Mouse (Mus musculus) CH12.LX (cell line): ENCODE results near the gene Card11. TPM values are rescaled to one million over a fixed set of nuclear protein-coding genes. Genes with fewer than 3 reads are reported as not detected.

Source experiments
- DNase-seq: peaks from one replicate; pipeline ENCODE4 v3.0.0-alpha.2; 2013; ENCODE audit errors: extremely low read depth
- H3K27ac ChIP-seq: 2 replicates; pipeline ENCODE4 v1.5.1; 2012; ENCODE audit warnings: low read depth, mild to moderate bottlenecking, control low read depth, moderate library complexity; ENCODE audit not compliant: insufficient read depth
- H3K27me3 ChIP-seq: replicated peaks from 2 replicates; pipeline ENCODE3; 2012; ENCODE audit warnings: inconsistent platforms
- H3K36me3 ChIP-seq, 2 experiments: replicated peaks in 1 of 2; 2 replicates each; pipeline versions ENCODE3 to v1.6.1; 2012; ENCODE audit warnings: inconsistent platforms in 1 of 2, low read length in 1 of 2, mild to moderate bottlenecking in 1 of 2, mixed read lengths in 1 of 2, moderate library complexity in 1 of 2; ENCODE audit not compliant: control insufficient read depth in 1 of 2, insufficient read depth in 1 of 2
- H3K4me1 ChIP-seq, 2 experiments: 2 replicates each; pipeline ENCODE4 v1.6.1; 2012; ENCODE audit warnings: inconsistent platforms in 1 of 2, moderate library complexity in 1 of 2; ENCODE audit not compliant: insufficient read depth in 2 of 2, control insufficient read depth in 1 of 2
- H3K4me2 ChIP-seq: 2 replicates; pipeline ENCODE4 v1.6.1; 2012; ENCODE audit warnings: low read depth, mild to moderate bottlenecking, control low read depth; ENCODE audit not compliant: poor library complexity, insufficient read depth, severe bottlenecking
- H3K4me3 ChIP-seq, 3 experiments: fragments of 150-350 bp in 1 of 3; sonication (generic) in 1 of 3; replicated peaks in 1 of 3; 2 replicates each; pipeline versions ENCODE3 to v1.5.1; 2011 to 2012; ENCODE audit warnings: low read depth in 2 of 3, low read length in 2 of 3, mild to moderate bottlenecking in 2 of 3, moderate library complexity in 2 of 3, control low read depth in 1 of 3, improper control_type of control experiment in 1 of 3, inconsistent platforms in 1 of 3, mixed read lengths in 1 of 3; ENCODE audit not compliant: poor library complexity in 1 of 3
- H3K79me2 ChIP-seq: replicated peaks from 2 replicates; pipeline ENCODE4 v1.6.1; 2012; ENCODE audit warnings: mild to moderate bottlenecking, moderate library complexity; ENCODE audit not compliant: control insufficient read depth, poor library complexity, insufficient read depth, severe bottlenecking; ENCODE audit errors: extremely low read depth
- H3K9ac ChIP-seq: 2 replicates; pipeline ENCODE4 v1.6.1; 2012; ENCODE audit warnings: low read depth, mild to moderate bottlenecking, control low read depth, moderate library complexity; ENCODE audit not compliant: insufficient read depth
- H3K9me3 ChIP-seq: replicated peaks from 2 replicates; pipeline ENCODE3; 2012; ENCODE audit warnings: low read length, inconsistent platforms, mixed read lengths
- CHD2 ChIP-seq: IDR thresholded peaks from 2 replicates; pipeline ENCODE4 v1.6.1; 2011; ENCODE audit warnings: low read length, improper control_type of control experiment
- CTCF ChIP-seq, 2 experiments: IDR thresholded peaks in 1 of 2; conservative IDR thresholded peaks in 1 of 2; 2 replicates each; pipeline ENCODE4 v1.5.1; 2011 to 2012; ENCODE audit warnings: low read depth in 2 of 2, low read length in 2 of 2, improper control_type of control experiment in 1 of 2, inconsistent platforms in 1 of 2, mild to moderate bottlenecking in 1 of 2, moderate library complexity in 1 of 2
- ETS1 ChIP-seq: conservative IDR thresholded peaks from 2 replicates; pipeline ENCODE4 v1.6.1; 2012; ENCODE audit warnings: low read depth, mild to moderate bottlenecking, inconsistent platforms, low read length, improper control_type of control experiment, moderate library complexity
- GABPA ChIP-seq: IDR thresholded peaks from 2 replicates; pipeline ENCODE4 v1.6.1; 2012; ENCODE audit warnings: low read depth, low read length, improper control_type of control experiment, inconsistent platforms; ENCODE audit not compliant: insufficient replicate concordance
- HCFC1 ChIP-seq: IDR thresholded peaks from 2 replicates; pipeline ENCODE4 v1.6.1; 2012; ENCODE audit warnings: low read depth, mild to moderate bottlenecking, inconsistent platforms, low read length, improper control_type of control experiment
- IRF4 ChIP-seq: IDR thresholded peaks from 2 replicates; pipeline ENCODE4 v1.6.1; 2014; ENCODE audit warnings: low read depth, mild to moderate bottlenecking, inconsistent platforms, low read length, improper control_type of control experiment
- KAT2A ChIP-seq: IDR thresholded peaks from 2 replicates; pipeline ENCODE4 v1.6.1; 2012; ENCODE audit warnings: low read length, improper control_type of control experiment, inconsistent platforms; ENCODE audit not compliant: insufficient replicate concordance
- MAFK ChIP-seq: IDR thresholded peaks from 2 replicates; pipeline ENCODE4 v1.6.1; 2011; ENCODE audit warnings: low read length, improper control_type of control experiment; ENCODE audit not compliant: insufficient replicate concordance
- MAX ChIP-seq: IDR thresholded peaks from 2 replicates; pipeline ENCODE4 v1.6.1; 2011; ENCODE audit warnings: low read length, improper control_type of control experiment
- MAZ ChIP-seq: IDR thresholded peaks from 2 replicates; pipeline ENCODE4 v1.6.1; 2012; ENCODE audit warnings: low read depth, mild to moderate bottlenecking, inconsistent platforms, low read length, improper control_type of control experiment, moderate library complexity
- MEF2A ChIP-seq: IDR thresholded peaks from 2 replicates; pipeline ENCODE4 v1.6.1; 2014; ENCODE audit warnings: low read depth, mild to moderate bottlenecking, inconsistent platforms, low read length, improper control_type of control experiment, borderline replicate concordance
- MXI1 ChIP-seq: IDR thresholded peaks from 2 replicates; pipeline ENCODE4 v1.6.1; 2011; ENCODE audit warnings: mild to moderate bottlenecking, low read depth, low read length, improper control_type of control experiment
- NELFE ChIP-seq: IDR thresholded peaks from 2 replicates; pipeline ENCODE4 v1.6.1; 2011; ENCODE audit warnings: low read depth, low read length, improper control_type of control experiment
- NRF1 ChIP-seq: IDR thresholded peaks from 2 replicates; pipeline ENCODE4 v1.6.1; 2014; ENCODE audit warnings: low read depth, mild to moderate bottlenecking, inconsistent platforms, low read length, improper control_type of control experiment, moderate library complexity
- POLR2AphosphoS2 ChIP-seq: IDR thresholded peaks from 2 replicates; pipeline ENCODE4 v1.6.1; 2011; ENCODE audit warnings: low read depth, low read length, improper control_type of control experiment
- RAD21 ChIP-seq: IDR thresholded peaks from 2 replicates; pipeline ENCODE4 v1.6.1; 2011; ENCODE audit warnings: low read depth, mild to moderate bottlenecking, low read length, improper control_type of control experiment, moderate library complexity
- RCOR1 ChIP-seq: conservative IDR thresholded peaks from 2 replicates; pipeline ENCODE4 v1.6.1; 2012; ENCODE audit warnings: low read depth, mild to moderate bottlenecking, inconsistent platforms, low read length, improper control_type of control experiment
- UBTF ChIP-seq: IDR thresholded peaks from 2 replicates; pipeline ENCODE4 v1.6.1; 2012; ENCODE audit warnings: low read depth, mild to moderate bottlenecking, inconsistent platforms, low read length, improper control_type of control experiment, moderate library complexity
- USF1 ChIP-seq: IDR thresholded peaks from 2 replicates; pipeline ENCODE4 v1.6.1; 2014; ENCODE audit warnings: low read depth, mild to moderate bottlenecking, inconsistent platforms, low read length, improper control_type of control experiment
- USF2 ChIP-seq: conservative IDR thresholded peaks from 2 replicates; pipeline ENCODE4 v1.6.1; 2011; ENCODE audit warnings: low read depth, low read length, improper control_type of control experiment
- ZKSCAN1 ChIP-seq: IDR thresholded peaks from 2 replicates; pipeline ENCODE4 v1.6.1; 2012; ENCODE audit warnings: low read depth, inconsistent platforms, low read length, improper control_type of control experiment, borderline replicate concordance
- ZNF384 ChIP-seq: IDR thresholded peaks from 2 replicates; pipeline ENCODE4 v1.6.1; 2012; ENCODE audit warnings: low read depth, low read length, improper control_type of control experiment, inconsistent platforms
- dilution Hi-C: fragments of 300-500 bp; cut with MboI; formaldehyde crosslinking; loops from 2 replicates; pipeline ENCODE4 v1.14.3; 2020; ENCODE audit warnings: low sequenced_read_pairs; ENCODE audit not compliant: extremely low pct_unique_long_range_greater_than_20kb, extremely low pct_ligation_motif_present
- in situ Hi-C: fragments of 300-500 bp; cut with MboI; formaldehyde crosslinking; loops from 3 replicates; pipeline ENCODE4 v1.14.3; 2019; ENCODE audit warnings: low sequenced_read_pairs, low pct_ligation_motif_present, low pct_unique_long_range_greater_than_20kb, mixed read lengths
- polyA plus RNA-seq: library from polyadenylated mRNA; unstranded; fragments of >175 nt; gene quantifications from 2 replicates; pipeline ENCODE4 v1.2.1, GENCODE M21; 2012; ENCODE audit warnings: low read depth; ENCODE audit not compliant: insufficient read length
- total RNA-seq, 2 experiments: library from RNA; depleted of rRNA; stranded (reverse); fragments of 300-350 nt in 1 of 2; fragments of >200 nt in 1 of 2; gene quantifications; 2 replicates each; pipeline ENCODE4 v1.2.3; 2012 to 2014

The Card11 gene
- total and polyA plus RNA-seq, 3 experiments = 16.1 to 84.6 (median 31.9) TPM

GRCm38 (mm10) chr5:141029364-141029763 lies 29.0 kb upstream of the Card11 start:
- H3K27ac ChIP-seq = no peak overlapping the region
- no peaks in the 10 kb centered on the region for H3K79me2 ChIP-seq
- in situ Hi-C loops = no loop called here
- TF ChIP-seq IRF4 = no peak
- TF ChIP-seq GABPA = no peak
- no peak for TF ChIP-seq NRF1
- no peak for TF ChIP-seq NELFE
- no peak for TF ChIP-seq ZNF384
- TF ChIP-seq USF1 = no peak
- peaks cover 11% of the 10 kb centered on the region for H3K9me3 ChIP-seq
- H3K27me3 ChIP-seq = no peaks in the 10 kb centered on the region
- no peak for DNase-seq
- H3K4me3 ChIP-seq = no peak overlapping the region
- H3K9ac ChIP-seq = no peak overlapping the region
- peaks cover 0 to 23% of the 10 kb centered on the region in 2 experiments; a peak in 3 of 4 replicates for H3K4me1 ChIP-seq
- no peak overlapping the region for H3K4me2 ChIP-seq
- dilution Hi-C loops = no loop called here
- no peaks in the 10 kb centered on the region for H3K36me3 ChIP-seq

DNA sequence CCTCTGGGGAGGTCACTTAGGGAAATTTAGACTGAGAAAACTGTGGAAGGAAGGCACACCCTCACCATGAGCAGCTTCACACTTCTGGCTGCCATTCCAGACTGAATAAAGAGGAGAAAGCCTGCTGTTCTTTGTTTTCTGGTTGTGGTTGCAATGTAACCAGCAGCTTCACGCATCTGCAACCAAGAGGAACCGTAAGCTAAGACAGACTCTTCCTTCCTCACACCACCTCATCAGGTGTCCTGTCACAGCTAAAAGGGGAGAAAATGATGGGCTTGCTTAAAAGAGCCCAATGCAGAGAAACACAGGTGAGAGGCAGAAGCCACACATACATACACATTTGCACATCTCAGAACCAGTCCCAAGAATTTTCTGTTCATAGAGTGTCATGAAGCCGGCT lies 25.3 kb upstream of the Card11 start:
- TF ChIP-seq CTCF (conservative IDR thresholded peaks at IDR 0.05 in 1 of 2, IDR thresholded peaks at IDR 0.05 in 1 of 2; ENCODE audit: low read depth in 2 of 2, low read length in 2 of 2) = no peak
- TF ChIP-seq MAX = no peak
- no peak for TF ChIP-seq MAFK
- TF ChIP-seq RCOR1 = no peak
- TF ChIP-seq USF1 = no peak
- TF ChIP-seq CHD2 = no peak
- TF ChIP-seq HCFC1 = no peak
- TF ChIP-seq NRF1 = no peak
- TF ChIP-seq RAD21 = no peak
- no peak for TF ChIP-seq POLR2AphosphoS2
- TF ChIP-seq ZKSCAN1 = no peak
- TF ChIP-seq NELFE = no peak
- TF ChIP-seq MAZ = no peak
- TF ChIP-seq ETS1 = no peak
- TF ChIP-seq KAT2A = no peak
- no peak for TF ChIP-seq MXI1
- TF ChIP-seq UBTF = no peak
- TF ChIP-seq USF2 = no peak
- no peak for TF ChIP-seq MEF2A
- no peak for TF ChIP-seq ZNF384

More for the DNA sequence above, 25.3 kb upstream of the Card11 start:
- Histone ChIP-seq H3K36me3 (no peaks in the 10 kb centered on the region), H3K27ac (no peak overlapping the region), H3K4me3 (no peak overlapping the region), H3K79me2 (no peaks in the 10 kb centered on the region), H3K9ac (no peak overlapping the region), H3K4me2 (no peak overlapping the region), H3K27me3 (no peaks in the 10 kb centered on the region), H3K4me1 (peaks cover 0 to 15% of the 10 kb centered on the region in 2 experiments; a peak in 2 of 4 replicates), H3K9me3 (peaks cover 35% of the 10 kb centered on the region)
- no peak for DNase-seq
- in situ Hi-C loops (no loop called here), dilution Hi-C loops (no loop called here)
